Mouse (Mus musculus): ENCODE results near the gene Olfr1158.
"Not testable (repeated sequence)": the region's sequence is repeated elsewhere in the genome, so short reads cannot be mapped to it uniquely, and the experiment has no call there.

Olfr1158 gene

GRCm38 (mm10) chr2:87989813-87990212, at the start of gene Olfr1158:
Olfr1158 (plus strand) TSS chr2:87990113.
- DNase-seq (ENCODE audit: low spot score in 2 of 2) = no peak

- DNase-seq (ENCODE audit: low spot score in 2 of 2) = no peak
Observed at GRCm38 (mm10) chr2:87945037-87945436, 44.9 kb upstream of the Olfr1158 start, which contains the start of gene Olfr1155. Olfr1155 (minus strand) TSS chr2:87945137.

DNA sequence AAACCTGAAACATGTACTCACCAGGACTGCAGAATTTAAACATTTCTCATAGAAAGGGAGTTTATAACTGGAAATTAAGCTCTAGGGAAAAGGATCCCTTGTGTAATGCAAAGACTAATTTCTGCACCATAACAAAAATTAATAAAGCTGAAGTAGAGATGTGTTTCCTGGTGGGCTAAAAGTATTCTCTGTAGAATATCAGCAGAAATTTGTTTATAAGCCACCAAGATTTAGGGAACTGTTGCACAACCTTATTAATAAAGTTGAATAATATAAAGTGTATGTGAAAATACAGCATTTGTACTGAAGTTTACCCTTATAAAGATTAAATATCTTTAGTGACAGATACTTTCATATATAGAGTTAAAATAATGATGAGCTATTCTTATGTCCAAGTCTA, 36.9 kb upstream of the Olfr1158 start, which contains the start of gene Olfr1156:
Olfr1156 (minus strand) TSS at position 101 of the 400 bp plus-strand sequence.
- DNase-seq (ENCODE audit: low spot score in 2 of 2) = no peak

GRCm38 (mm10) chr2:87968199-87968598, 21.7 kb upstream of the Olfr1158 start, which contains the start of gene Olfr1157:
Olfr1157 (minus strand) TSS chr2:87968299.
- DNase-seq (ENCODE audit: low spot score in 2 of 2) = no peak

- no peak for DNase-seq (ENCODE audit: low spot score in 2 of 2)
Observed at GRCm38 (mm10) chr2:87974563-87974962, 15.3 kb upstream of the Olfr1158 start, which contains the start of gene Olfr74. Olfr74 (minus strand) TSS chr2:87974663.

DNA sequence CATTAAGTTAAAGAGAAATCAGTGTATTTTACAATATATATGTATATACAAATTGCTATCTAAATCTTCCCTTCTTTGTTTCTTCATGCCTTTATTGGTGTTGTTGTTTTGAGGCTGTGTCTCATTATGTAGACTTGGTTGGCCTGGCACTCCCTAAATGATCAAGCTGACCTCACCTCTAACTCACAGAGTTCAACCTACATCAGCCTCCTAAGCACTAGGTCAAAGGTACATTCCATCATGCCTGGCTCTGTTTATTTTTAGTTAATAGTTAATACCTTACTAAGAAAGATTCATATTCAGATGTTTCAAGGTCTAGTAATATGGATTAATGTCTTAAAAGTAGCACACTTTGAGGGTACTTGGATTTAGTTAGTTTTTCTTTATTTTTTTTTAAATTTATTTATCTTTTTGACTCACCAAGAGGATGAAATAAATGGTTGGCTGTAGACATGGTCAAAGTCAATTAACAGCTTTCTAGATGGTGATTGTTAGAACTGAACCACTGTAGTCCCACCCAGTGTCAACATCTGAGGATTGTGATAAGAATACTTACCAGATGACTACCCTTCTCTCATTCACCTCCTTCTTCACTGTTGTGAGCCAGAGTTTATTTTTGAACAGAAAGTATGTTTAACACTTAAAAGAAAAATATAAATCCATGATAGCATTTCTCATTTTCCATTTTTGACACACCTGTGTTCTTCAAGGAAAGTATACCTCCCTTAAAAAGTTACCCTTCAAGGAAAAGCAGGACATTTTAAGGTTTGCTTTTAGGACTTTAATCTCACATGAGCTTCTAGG, 17.8 kb downstream of the Olfr1158 start, which contains the start of gene Olfr1160:
Olfr1160 (minus strand) TSS at position 754 of the 804 bp plus-strand sequence.
- DNase-seq (ENCODE audit: low spot score in 2 of 2) = no peak

GRCm38 (mm10) chr2:88022474-88022873, 32.6 kb downstream of the Olfr1158 start, which contains the start of gene Olfr1161:
Olfr1161 (plus strand) TSS chr2:88022774.
- DNase-seq (ENCODE audit: low spot score in 2 of 2) = not testable (repeated sequence)

DNA sequence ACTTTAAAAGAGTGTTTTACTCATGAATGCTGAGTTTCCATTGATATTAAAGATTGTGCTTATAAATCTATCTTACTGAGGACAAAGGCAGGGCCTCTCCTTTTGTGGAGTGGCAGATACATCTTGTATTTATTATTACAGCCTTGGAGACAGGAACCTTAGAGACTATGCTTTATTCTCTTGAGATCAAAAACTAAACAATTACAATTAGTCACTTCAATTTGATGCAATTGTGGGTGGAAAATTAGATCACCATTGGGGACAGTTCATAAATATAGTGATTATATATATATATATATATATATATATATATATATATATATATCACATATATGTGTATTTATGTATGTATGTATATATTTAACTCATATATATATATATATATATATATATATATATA, 47.7 kb downstream of the Olfr1158 start, which contains the start of gene Olfr73:
Olfr73 (minus strand) TSS at position 101 of the 400 bp plus-strand sequence.
- DNase-seq (ENCODE audit: low spot score in 2 of 2) = no peak

All from right cerebral cortex, postnatal 36 days (tissue).